Mouse (Mus musculus) natural killer cell, adult 2 months (primary cell): ENCODE results near the gene Hyal6.

Experiments used
- DNase-seq, 2 experiments: peaks; one replicate each; pipeline ENCODE4 v3.0.0; 2022; ENCODE audit warnings: low spot score in 2 of 2

The Hyal6 gene

DNA sequence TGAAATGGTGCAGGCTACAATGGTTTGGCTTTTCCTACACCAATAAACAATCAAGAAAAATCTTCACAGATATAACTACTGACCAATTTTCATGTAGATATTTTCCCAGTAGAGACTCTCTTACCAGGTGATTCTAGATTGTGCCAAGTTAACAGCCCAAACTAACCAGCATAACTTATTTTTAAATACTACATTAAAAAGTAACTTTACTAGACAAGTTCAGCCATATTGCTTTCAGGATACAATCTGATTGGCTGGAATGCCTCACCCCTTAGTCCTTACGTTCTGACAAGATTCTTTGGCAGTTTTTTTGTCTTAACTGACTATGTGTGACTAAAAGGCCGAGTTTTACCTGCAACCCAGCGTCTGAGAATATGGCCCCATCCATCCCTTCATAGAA is at the start of gene Hyal6:
Hyal6 (plus strand) TSS at position 301 of the 400 bp plus-strand sequence.
- no peak for DNase-seq

DNA sequence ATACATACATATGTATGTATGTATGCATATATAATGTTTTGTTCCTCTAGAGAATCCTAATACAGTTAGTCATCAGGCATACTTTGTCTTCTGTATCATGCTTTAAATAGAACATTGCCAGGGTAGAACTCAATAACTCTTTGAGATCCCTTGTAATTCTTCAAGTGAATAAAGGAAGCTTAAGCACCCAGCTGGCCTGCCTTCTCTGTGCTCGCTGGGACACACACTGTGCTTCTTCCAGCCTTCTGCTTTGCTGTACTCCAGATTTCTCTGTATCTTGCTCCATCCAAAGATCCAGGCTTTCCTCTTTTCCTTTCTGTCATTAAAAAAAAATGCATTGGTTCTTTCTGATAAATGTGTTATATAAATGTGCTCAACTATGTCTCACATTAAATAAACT is 45.2 kb upstream of the Hyal6 start:
- DNase-seq: no peak

DNA sequence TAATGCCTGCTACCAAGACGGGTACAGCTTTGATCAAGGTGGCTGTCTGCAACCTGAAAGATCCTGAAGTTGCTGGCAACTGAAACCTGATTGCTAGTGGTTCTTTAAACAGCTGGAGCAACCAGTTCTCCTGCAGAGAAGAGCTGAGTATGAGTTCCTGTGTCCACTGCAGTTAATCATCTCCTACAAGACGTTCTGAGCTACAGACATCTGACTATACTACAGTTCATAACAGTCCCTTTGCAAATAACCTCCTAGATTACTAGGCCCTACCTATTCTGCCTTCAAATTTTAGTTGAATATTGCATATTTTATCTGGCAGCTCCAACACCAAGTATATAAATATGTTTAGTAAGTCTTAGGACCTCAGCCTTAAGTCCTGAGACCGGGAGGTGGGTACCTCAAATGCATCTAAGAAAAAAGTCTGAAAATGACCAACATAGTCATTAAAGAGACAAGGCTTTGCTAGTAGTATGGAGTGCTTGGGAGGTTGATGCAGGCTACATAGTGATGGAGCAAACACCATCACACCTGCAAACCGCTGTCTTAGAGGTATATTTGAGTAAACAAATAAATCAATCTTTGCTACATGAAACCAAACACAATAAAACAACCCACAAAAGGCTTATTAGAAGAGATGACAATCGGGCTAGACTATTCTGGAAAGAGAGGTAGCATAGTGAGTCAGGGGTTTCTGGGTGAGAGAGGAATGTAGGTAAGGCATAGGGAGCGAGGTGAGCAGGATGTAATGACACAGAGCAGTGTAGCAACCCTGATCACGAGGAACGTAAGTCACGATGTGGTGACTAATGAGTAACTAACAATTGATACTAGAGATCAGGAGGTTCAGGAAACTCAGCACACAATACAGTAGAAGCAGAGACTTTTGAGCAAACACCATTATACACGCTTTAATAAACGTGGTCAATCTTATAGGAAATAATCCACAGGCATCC is 38.3 kb upstream of the Hyal6 start:
- no peak for DNase-seq

DNA sequence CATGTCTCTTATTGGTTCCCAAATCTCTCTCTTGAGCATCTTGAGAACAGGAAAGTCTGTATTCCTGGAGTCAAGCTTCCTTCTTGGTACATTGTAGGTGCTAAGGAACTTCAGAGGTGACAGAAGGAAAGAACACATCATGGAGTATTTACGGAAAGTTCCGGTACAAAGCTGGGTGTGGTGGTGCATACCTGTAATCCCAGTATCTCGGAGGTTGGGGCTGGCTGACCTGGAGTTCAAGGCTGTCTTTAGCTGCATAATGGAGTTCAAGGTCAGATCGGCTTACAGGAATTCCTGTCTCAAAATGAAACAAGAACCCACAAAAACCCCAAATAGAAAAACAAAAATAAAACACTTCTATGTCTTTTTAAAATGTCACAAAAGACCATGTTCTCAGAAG is 36.9 kb upstream of the Hyal6 start:
- no peak for DNase-seq

- no peak for DNase-seq
Measured at GRCm38 (mm10) chr6:24697216-24697615, 35.8 kb upstream of the Hyal6 start.

- no peak for DNase-seq
Measured at GRCm38 (mm10) chr6:24707090-24707489, 26.0 kb upstream of the Hyal6 start.

- DNase-seq: no peak
Measured at GRCm38 (mm10) chr6:24707499-24707898, 25.5 kb upstream of the Hyal6 start.

DNA sequence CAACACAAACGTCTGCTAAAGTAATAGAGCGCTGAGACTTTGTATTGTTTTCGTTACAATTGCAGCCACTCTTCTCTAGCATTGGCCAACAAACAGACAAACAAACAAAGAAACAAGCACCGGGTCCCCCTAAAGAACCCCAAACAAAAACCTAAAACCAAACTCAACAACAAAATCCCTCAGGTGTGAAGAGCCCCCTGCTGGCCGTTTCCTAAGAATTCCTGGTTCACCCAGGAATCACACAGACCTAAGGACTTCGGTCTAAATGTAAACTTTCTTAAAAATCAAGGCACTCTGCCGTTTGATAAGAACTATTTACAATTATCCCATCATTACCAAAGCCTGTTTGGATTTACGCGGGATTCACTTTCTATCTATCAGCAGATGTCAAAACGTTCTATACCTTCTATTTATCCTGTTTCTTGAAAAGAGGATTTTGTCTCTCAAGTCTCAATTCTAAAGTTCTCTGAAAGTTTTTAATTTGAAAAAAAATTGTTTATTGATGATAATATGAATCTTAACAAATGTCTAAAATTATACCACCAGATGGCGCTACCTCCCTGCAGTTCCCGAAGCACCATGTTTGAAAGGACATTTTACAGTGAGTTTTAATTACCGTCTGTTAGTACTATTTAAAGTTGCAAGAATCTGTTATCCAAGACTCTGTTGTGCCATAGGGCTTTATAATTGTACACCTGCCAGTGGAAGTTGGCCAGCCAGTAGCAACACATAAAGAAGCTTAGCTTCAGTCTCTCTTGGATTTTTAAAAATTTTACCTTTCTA is 11.5 kb upstream of the Hyal6 start:
- no peak for DNase-seq

- no peak for DNase-seq
Measured at GRCm38 (mm10) chr6:24728130-24728529, 4.9 kb upstream of the Hyal6 start.

- DNase-seq: no peak
Measured at GRCm38 (mm10) chr6:24734565-24734964, 1.5 kb downstream of the Hyal6 start.

DNA sequence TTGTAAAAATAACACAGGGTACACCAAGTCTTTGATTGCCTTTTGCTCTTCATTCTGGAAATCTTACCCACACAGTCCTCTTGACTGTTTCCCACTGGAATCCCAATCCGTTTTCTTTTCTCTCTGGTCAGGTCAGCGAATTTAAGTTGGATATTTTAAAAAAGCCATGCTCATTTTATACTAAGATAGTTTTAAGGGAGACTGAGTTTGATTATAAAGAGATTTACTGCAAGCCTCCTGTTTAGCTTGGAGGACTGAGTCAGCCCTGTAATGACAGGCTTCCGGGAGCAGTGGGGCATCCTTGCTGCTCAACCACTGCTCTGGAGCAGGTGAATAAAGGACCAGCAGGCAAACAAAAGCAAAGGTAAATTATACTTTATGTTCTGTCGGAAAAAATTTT is 15.0 kb downstream of the Hyal6 start, which contains the start of gene Hyal4:
Hyal4 (plus strand) TSS at position 301 of the 400 bp plus-strand sequence.
- DNase-seq: no peak

DNA sequence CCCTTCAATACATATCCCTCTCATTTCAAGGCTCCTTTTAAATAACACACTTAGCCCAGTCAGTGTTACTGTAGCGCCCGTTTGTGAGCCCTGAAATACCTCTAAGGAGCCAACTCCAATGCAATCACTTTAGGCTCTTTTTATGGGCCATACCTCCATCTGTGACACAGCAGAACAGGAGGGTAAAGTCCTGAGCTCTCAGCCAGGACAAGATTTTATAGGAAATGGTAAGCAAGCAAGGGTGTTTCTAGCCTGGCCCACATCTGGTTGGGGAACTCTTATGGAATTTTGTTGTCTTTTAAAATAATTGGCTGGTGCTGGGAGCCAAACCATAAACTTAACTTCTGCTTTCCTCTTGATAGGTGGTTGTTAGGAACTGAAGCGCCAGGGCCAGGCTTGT is 26.2 kb downstream of the Hyal6 start:
- no peak for DNase-seq

DNA sequence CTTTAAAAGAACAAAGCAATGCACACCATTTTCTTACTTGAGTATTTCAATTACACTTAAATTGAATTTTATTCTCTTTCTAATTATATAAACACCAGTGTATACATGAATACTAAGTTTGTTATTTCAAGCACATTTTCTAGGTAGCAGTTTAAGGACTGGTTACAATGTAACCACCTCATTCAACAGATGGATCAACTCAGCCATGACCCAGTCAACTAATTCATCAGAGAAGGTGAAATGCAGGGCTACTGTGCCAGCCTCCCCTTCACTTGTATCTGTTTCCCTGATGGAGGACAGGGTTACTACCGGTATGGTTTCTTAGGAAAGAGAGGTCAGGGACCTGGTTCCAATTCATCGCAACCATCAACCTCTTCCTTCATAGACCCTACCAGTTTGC is 33.2 kb downstream of the Hyal6 start:
- DNase-seq: no peak

DNA sequence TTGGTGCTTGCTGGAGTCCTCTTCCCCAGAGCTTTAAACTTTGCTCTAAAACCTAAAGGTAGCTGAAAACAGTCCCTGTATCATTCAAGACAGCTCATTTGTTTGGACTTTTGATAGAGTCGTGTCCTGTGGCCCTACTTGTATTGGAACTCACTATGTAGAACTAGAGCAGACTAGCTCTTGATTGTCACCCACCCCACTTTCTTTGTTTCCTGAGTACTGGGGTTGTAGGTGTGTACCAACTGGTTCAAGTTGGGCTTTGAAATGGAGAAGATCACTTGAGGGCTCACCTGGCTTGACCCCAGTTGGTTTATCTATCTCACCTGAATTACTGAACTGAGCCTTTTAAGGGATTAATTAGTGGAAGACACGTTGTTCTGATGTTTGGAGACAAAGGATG is 46.1 kb downstream of the Hyal6 start:
- no peak for DNase-seq

GRCm38 (mm10) chr6:24790888-24791287 is 57.8 kb downstream of the Hyal6 start, which contains the start of gene Spam1:
Gene Spam1, plus strand, starts transcription at chr6:24791188.
- no peak for DNase-seq
